Mouse (Mus musculus): Measurements from ENCODE around the gene Myh9.
A peak's percentile ranks its signal among the peaks of the same experiment; 100 is the strongest.
"Not testable (repeated sequence)": the region's sequence is repeated elsewhere in the genome, so short reads cannot be mapped to it uniquely, and the experiment has no call there.

The Myh9 gene

GRCm38 (mm10) chr15:77755132-77755531 is 86.8 kb downstream of the Myh9 start:
- no peak for DNase-seq (ENCODE audit: low read depth)

DNA sequence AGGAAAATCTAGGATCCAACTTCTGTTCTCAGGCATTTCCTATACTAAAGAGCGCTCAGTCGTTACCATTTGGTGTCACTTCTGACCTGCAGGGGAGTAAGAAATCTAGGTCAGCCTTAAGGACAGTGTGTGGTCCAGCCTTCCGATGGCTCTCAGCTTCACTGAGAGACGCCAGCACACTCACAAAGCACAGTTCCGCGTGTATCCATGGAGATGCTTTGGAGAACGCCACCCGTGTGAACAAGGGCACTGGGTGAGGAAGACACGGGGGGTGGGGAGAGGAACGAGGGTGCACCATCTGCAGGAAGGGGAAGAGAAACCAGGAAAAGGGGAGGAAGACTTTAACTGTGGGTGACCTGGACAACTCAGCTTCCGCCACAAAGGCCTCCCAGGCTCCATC is 89.5 kb downstream of the Myh9 start:
- no peak for DNase-seq (ENCODE audit: low read depth)

- peak; percentile 87 for DNase-seq (ENCODE audit: low read depth)
These were observed 91.5 kb downstream of the Myh9 start for GRCm38 (mm10) chr15:77750461-77750860.

DNA sequence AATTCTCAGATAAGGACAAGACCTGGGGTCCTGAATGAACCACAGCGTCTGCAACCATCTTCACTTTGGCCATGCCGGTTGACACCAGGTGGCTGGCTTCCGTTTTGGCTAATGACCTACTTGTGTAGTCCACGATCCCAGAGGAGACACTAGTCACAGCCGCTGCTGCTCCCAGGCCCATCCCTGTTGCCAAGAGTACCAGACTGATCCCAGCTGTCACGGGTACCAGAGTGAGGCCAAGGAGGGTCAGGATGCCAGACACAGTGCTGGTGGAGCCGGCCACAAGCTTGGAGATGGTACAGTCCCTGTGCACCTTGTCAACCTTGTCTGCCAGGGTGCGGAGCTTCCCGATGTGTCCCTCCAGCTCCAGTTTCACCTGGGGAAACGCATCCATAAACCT is 92.3 kb downstream of the Myh9 start:
- no peak for DNase-seq (ENCODE audit: low read depth)

DNA sequence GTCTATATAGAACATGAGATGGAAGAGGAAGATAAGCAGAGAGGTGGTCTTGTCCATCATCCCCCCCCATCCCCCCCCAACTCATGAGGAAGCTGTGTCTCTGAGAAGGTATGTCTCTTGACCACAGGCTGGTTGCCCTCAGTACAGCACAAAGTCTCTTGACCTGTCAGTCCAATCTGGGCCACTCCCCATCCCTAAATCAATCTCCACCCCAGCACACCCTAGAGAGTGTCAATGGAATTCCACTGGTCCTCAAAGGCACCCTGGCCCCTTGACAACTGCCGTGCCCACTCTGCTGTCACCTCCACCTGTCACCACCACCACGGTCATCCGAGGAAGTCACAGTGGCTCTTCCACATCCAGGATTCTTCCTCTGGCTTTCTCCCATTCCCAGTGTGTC is 93.6 kb downstream of the Myh9 start:
- DNase-seq (ENCODE audit: low read depth): no peak

DNA sequence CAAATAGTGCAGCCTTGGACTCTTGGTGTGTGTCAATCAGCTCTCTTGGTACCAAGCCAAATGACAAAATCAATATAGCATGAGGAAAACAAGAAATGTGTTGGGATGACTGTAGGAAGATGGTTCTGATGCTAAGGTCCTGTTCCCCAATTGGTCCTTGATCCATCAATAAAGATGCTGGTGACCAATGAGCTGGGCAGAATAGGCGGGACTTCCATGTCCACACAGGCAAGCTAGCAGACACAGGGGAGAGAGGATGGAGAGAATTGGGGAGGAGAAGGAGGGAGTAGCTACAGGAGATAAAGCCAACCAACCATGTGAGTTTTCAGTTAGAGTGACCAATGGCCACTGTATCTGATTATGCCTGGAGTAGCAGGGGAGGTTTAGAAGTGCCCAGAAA is 95.6 kb downstream of the Myh9 start:
- no peak for DNase-seq (ENCODE audit: low read depth)

DNA sequence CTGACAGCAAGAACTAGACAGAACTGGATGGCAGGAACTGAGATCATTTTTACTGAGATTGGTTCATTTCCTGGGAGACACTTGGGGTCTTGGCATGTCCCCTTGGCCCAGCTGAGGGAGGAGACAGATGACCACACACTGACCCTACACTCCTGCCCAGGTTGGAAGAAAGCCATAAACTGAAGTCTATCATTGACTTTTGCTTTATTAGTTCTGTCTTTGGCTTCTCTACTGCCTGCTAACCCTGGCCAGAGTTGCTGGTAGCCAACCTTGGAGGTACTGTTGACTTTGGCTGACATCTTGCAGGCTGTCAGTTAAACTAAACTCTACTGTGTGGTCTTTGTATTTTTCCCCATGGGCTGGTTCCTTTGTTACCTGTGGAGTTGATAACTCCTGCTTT is 96.9 kb downstream of the Myh9 start:
- DNase-seq (ENCODE audit: low read depth): no peak

DNA sequence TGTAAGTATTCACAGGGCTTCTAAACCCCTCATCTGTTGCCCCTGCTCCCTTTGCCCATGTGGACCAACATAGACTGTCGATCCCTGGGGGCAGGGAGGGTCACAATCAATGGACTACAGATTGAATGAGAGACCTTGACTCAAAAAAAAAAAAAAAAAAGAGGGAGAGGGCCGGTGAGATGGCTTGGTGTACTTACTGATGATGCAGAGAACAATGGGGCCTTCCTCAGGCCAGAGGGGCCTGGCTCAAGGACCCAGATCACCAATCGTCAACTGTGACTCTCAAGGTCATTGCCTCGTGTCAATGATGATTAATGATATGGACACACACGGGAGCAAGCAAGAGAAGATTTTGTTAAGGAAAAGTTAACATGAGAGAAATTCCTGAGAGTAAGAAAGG is 97.3 kb downstream of the Myh9 start:
- no peak for DNase-seq (ENCODE audit: low read depth)

DNA sequence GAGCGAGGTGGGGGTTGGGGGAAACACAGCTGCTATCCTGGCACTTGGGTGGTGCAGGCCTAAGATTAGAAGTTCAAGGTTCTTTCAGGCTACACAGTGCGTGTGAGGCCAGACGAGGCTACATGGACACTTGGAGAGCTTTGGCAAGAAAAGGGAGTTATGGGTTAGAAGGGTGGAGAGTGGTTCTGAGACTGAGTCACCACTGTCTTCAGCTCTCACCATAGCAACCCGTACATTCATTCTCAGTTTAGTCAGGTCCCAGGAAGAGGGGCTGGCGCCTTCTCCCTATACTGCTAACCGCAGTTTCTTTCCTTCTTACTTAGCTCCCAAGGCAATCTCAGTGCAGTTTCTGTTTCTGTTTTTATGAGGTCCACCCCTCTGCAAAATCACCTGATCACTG is 100.4 kb downstream of the Myh9 start:
- DNase-seq (ENCODE audit: low read depth): not testable (repeated sequence)

- DNase-seq (ENCODE audit: low read depth): peak; percentile 62
These were observed 101.3 kb downstream of the Myh9 start for GRCm38 (mm10) chr15:77740511-77741297.

- not testable (repeated sequence) for DNase-seq (ENCODE audit: low read depth)
These were observed 108.1 kb downstream of the Myh9 start for GRCm38 (mm10) chr15:77733903-77734302.

DNA sequence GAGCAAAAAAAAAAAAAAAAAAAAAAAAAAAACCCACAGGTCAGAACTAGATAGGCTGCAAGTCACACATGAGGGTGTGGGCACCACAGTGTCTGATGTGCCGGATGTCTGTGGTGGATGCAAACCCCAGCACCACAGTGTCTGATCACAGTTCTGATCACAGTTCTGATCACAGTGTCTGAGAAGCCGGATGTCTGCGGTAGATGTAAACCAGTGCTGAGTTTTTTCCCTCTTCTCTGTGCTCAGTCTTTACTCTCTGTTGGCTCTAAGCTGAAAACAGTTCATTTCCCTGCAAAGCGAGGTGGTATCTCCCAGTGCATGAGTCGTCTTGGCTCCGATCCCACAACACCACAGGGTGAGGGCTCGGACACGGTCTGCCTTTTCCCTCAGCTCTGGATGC is 108.6 kb downstream of the Myh9 start:
- DNase-seq (ENCODE audit: low read depth): peak; percentile 88

DNA sequence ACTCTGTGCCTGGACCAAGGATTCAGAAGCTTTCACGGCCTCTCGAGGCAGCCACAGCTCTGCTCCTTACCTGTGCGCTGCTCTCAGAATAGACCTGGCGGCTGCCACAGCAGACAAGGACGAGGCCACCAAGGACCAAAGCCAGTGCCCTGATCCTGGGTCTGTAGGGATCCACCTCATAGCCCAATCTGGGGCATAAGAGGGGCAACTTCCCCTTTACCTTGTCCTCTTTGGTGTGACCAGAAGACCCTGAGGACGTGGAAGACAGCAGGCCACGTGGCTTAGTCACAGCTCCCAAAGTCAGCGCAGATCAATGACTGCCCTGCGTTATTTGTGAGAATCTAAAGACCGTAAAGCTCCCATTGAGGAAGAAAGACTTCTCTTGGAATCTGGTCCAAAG is 109.1 kb downstream of the Myh9 start:
- peak; percentile 50 for DNase-seq (ENCODE audit: low read depth)

DNA sequence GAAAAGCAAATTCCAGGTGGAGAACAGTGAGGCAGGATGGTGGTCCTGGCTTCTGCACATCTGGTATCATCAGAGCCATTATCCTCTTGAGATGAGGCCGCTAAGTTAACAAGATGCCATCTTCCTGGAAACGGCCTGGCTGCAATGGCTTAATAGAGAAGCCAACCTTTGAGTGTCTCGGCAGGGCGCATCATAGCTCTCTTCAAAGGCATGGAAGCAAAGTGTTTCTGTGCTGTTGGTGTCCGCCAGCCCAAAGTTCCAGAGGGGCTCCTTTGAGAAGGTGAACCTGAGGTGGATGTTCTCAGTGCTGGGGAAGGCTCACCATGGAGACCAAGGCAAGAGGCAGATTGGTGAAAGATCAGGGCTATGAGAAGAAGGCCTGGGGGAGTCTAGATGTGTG is 110.4 kb downstream of the Myh9 start:
- DNase-seq (ENCODE audit: low read depth): no peak

DNA sequence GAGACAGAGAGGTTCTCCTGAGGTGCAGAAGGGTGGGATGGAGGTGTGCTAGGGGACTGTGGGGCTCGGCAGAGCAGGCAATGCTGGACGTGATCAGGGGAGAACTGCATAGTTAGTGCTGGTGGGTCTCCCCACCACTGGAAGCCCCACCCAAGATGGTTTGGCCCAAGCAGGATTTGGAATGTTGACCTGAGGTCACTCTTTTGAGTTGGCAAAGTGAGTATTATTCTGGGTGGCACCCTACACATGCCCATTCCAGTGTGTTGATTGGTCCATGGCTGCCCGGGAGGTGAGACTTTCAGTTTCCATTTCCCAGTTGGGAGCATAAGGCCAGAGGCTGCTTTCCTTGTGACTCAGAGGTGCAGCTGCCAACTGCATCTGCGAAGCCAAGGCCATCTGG is 113.2 kb downstream of the Myh9 start, which contains the start of gene Apol9b:
Apol9b (plus strand) TSS at position 301 of the 400 bp plus-strand sequence.
- DNase-seq (ENCODE audit: low read depth): not testable (repeated sequence)

- DNase-seq (ENCODE audit: low read depth): not testable (repeated sequence)
These were observed 114.2 kb downstream of the Myh9 start for GRCm38 (mm10) chr15:77727745-77728144.

- peak; percentile 67 for DNase-seq (ENCODE audit: low read depth)
These were observed 114.8 kb downstream of the Myh9 start for GRCm38 (mm10) chr15:77727139-77727538.

GRCm38 (mm10) chr15:77725393-77726020 is 116.5 kb downstream of the Myh9 start:
- not testable (repeated sequence) for DNase-seq (ENCODE audit: low read depth)

- DNase-seq (ENCODE audit: low read depth): not testable (repeated sequence)
These were observed 117.6 kb downstream of the Myh9 start for GRCm38 (mm10) chr15:77724208-77724911.

DNA sequence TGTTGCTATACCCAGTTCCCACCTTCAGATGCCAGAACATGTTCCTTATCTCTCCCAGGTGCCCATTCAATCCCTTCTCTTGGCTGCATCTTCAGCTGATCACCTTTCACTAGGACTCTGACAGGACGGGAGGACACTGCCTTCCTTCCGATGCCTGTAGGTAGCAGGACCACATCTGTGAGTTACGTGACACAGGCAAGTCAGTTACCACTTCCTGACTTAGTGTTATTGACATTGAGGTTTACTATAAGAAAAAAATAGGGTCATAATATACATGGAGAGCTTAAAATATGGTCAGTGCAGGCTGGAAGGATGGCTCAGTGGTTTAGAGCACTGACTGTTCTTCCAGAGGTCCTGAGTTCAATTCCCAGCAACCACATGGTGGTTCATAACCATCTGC is 120.5 kb downstream of the Myh9 start:
- DNase-seq (ENCODE audit: low read depth): not testable (repeated sequence)

DNA sequence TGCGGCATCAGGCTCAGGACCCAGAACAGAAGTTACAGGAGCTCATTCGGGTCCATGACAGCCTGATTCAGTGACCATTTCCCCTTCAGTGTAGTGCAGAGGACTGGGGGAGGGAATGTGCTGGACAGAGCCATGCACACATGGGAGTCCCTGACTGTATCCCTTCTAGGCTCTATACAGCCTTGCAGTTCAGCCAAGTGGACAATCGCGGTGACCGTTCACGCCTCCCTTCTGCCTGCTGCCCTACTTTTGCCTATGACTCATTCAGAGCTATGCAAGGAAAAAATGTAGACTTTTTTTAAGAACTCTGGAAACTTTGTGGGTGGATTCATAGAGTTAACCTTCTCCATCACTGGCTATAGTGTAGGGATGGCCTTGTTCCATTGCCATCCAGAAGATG is 123.7 kb downstream of the Myh9 start:
- DNase-seq (ENCODE audit: low read depth): not testable (repeated sequence)
